Mouse (Mus musculus) liver, embryonic 14.5 days (tissue): Measurements from ENCODE around the gene Nr1h5. TPM values are rescaled to one million over a fixed set of nuclear protein-coding genes. Genes with fewer than 3 reads are reported as not detected.

ENCODE experiments used
- ATAC-seq: fragments of 200-750 bp; cut with Nextera tagmentation; 2 replicates; pipeline ENCODE4 v1.8.0; 2017; ENCODE audit warnings: moderate number of reproducible peaks, mild to moderate bottlenecking, moderate library complexity; ENCODE audit not compliant: insufficient read depth
- DNase-seq, 3 experiments: peaks; one replicate each; pipeline ENCODE4 v3.0.0-alpha.2; 2012 to 2013; ENCODE audit warnings: low read depth in 3 of 3, low spot score in 3 of 3
- H3K27ac ChIP-seq: fragments of 300-500 bp; sonication (generic); 2 replicates; pipeline ENCODE4 v1.5.1; 2014; ENCODE audit warnings: moderate library complexity, mild to moderate bottlenecking, control low read depth, inconsistent platforms
- H3K27me3 ChIP-seq: fragments of 300-500 bp; sonication (generic); 2 replicates; pipeline ENCODE4 v1.6.1; 2014; ENCODE audit warnings: mild to moderate bottlenecking, low read length, moderate library complexity; ENCODE audit not compliant: control insufficient read depth, insufficient read depth
- H3K36me3 ChIP-seq: fragments of 300-500 bp; sonication (generic); replicated peaks from 2 replicates; pipeline ENCODE4 v1.6.1; 2014; ENCODE audit warnings: low read depth; ENCODE audit not compliant: control insufficient read depth, insufficient read depth
- H3K4me1 ChIP-seq, 2 experiments: fragments of 200-500 bp in 1 of 2; fragments of 300-500 bp in 1 of 2; sonication (generic) in 1 of 2; replicated peaks; 2 replicates each; pipeline ENCODE4 v1.6.1; 2012 to 2014; ENCODE audit warnings: antibody characterized with exemption in 1 of 2, inconsistent platforms in 1 of 2, low read length in 1 of 2; ENCODE audit not compliant: control insufficient read depth in 2 of 2, insufficient read depth in 2 of 2
- H3K4me2 ChIP-seq: fragments of 300-500 bp; sonication (generic); 2 replicates; pipeline ENCODE4 v1.6.1; 2014; ENCODE audit warnings: low read depth, mild to moderate bottlenecking, control low read depth, moderate library complexity
- H3K4me3 ChIP-seq, 2 experiments: fragments of 200-500 bp in 1 of 2; fragments of 300-500 bp in 1 of 2; sonication (generic) in 1 of 2; 2 replicates each; pipeline ENCODE4 v1.5.1; 2012 to 2014; ENCODE audit warnings: low read depth in 2 of 2, low read length in 2 of 2, mild to moderate bottlenecking in 2 of 2, control low read depth in 1 of 2, inconsistent platforms in 1 of 2, moderate library complexity in 1 of 2; ENCODE audit not compliant: insufficient read depth in 1 of 2
- H3K9ac ChIP-seq: fragments of 300-500 bp; sonication (generic); replicated peaks from 2 replicates; pipeline ENCODE4 v1.6.1; 2014; ENCODE audit warnings: mild to moderate bottlenecking, control low read depth, moderate library complexity
- H3K9me3 ChIP-seq: fragments of 300-500 bp; sonication (generic); 2 replicates; pipeline ENCODE4 v1.6.1; 2016; ENCODE audit warnings: low read length, mixed read lengths; ENCODE audit not compliant: control insufficient read depth
- CTCF ChIP-seq: IDR thresholded peaks from 2 replicates; pipeline ENCODE4 v1.5.1; 2016; ENCODE audit warnings: antibody characterized with exemption, low read depth, control low read depth
- EP300 ChIP-seq: IDR thresholded peaks from 2 replicates; pipeline ENCODE4 v1.6.1; 2016; ENCODE audit warnings: antibody characterized with exemption, low read depth
- WGBS: fragments of 180-500 bp; shearing (Covaris S2); extraction: QIAGEN DNeasy Blood & Tissue Kit; methylation state at CpG from one replicate; pipeline ENCODE4 v1.1.7; 2014; ENCODE audit not compliant: insufficient replicate concordance; 5-methylcytosine and 5-hydroxymethylcytosine counted together
- polyA plus RNA-seq, 2 experiments: library from polyadenylated mRNA; depleted of rRNA in 1 of 2; stranded (reverse) in 1 of 2; unstranded in 1 of 2; fragments of >200 nt; fragmentation: Nextera tagmentation in 1 of 2; extraction: Ambion mirVana in 1 of 2; gene quantifications; 2 replicates each; pipeline versions ENCODE4 v1.2.1 to v1.2.3; 2012 to 2014

The Nr1h5 gene
- polyA plus RNA-seq, 2 experiments, result 1.9 to 4.6 TPM

DNA sequence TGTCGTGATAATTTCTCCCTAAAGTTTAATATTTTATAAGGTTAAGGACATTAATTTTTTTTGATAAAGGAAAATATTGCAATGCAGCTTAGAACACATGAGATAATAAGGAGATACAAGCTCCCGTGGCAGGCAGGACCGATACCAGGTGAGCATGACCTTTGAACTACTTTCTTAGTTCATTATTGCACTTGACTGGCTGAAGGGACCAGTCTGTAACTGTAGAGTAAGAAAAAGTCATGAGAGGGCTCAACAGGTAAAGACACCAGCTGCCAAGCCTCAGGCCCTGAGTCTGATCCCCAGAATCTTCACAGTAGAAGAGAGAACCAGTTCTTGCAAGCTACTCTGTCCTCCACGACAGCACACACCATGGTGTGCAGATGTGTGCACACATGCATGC, 13.0 kb upstream of the Nr1h5 start:
- TF ChIP-seq EP300, result no peak
- no peak for TF ChIP-seq CTCF
- Histone ChIP-seq H3K9ac (no peak overlapping the region), H3K4me1 (no peaks in the 10 kb centered on the region; a peak in 1 of 4 replicates), H3K36me3 (no peaks in the 10 kb centered on the region), H3K27me3 (no peaks in the 10 kb centered on the region), H3K4me2 (no peak overlapping the region), H3K4me3 (no peak overlapping the region), H3K9me3 (no peaks in the 10 kb centered on the region), H3K27ac (no peak overlapping the region)
- DNase-seq (no peak), ATAC-seq (no peak)
- WGBS, result 62% methylated on average over 4 of the region's 4 CpGs

DNA sequence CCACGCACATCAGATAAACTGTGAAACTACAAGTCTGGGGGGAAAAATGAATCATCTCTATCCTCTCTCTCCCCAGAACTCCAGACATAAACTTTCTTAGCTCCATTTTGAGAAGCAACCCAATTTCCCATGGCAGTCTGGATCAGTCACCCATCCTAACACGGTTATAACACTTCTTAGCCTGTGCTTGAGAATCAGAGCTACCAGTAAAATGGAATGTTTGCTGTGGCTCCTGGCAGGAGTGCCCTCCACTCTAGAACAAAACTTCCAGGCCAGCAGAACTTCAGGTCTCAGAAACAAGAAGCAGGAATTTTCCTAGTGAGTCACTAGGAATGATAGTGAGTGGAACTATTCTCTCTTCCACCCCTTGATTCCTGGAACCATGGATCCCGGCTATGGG, 6.6 kb upstream of the Nr1h5 start:
- H3K36me3 ChIP-seq, result no peaks in the 10 kb centered on the region
- ATAC-seq (no peak), DNase-seq (no peak)
- no peak overlapping the region for H3K4me3 ChIP-seq
- H3K27me3 ChIP-seq, result no peaks in the 10 kb centered on the region
- no peak overlapping the region for H3K9ac ChIP-seq
- H3K4me2 ChIP-seq, result no peak overlapping the region
- no peak for TF ChIP-seq EP300
- TF ChIP-seq CTCF, result no peak
- H3K4me1 ChIP-seq, result no peaks in the 10 kb centered on the region
- H3K9me3 ChIP-seq, result no peaks in the 10 kb centered on the region
- no peak overlapping the region for H3K27ac ChIP-seq
- WGBS, result 58% methylated on average over 3 of the region's 3 CpGs

DNA sequence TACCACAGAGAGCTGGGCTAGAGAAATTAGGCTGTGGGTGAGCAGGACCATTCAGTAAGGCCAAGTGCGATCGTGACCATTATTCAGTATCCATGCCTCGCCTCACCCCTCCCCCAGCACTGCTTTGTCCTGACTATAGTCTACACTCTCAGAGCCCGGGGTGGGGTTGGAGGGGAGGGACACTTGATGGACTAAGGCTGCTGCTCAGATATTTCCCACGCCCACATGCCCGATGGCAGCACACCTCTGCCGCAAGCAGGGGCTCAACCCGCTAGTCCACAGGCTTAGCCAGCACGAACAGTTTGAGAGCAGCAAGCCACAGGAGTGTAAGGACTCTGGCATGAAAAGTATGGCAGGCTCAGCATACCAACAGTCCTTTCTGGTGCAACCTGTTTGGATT, 6.1 kb upstream of the Nr1h5 start:
- TF ChIP-seq EP300 (no peak), CTCF (no peak)
- no peaks in the 10 kb centered on the region for H3K36me3 ChIP-seq
- H3K27me3 ChIP-seq, result no peaks in the 10 kb centered on the region
- H3K27ac ChIP-seq, result no peak overlapping the region
- H3K9me3 ChIP-seq, result no peaks in the 10 kb centered on the region
- 63% methylated on average over 9 of the region's 9 CpGs for WGBS
- no peaks in the 10 kb centered on the region for H3K4me1 ChIP-seq
- H3K9ac ChIP-seq, result no peak overlapping the region
- no peak overlapping the region for H3K4me3 ChIP-seq
- DNase-seq, result no peak
- no peak overlapping the region for H3K4me2 ChIP-seq
- no peak for ATAC-seq

DNA sequence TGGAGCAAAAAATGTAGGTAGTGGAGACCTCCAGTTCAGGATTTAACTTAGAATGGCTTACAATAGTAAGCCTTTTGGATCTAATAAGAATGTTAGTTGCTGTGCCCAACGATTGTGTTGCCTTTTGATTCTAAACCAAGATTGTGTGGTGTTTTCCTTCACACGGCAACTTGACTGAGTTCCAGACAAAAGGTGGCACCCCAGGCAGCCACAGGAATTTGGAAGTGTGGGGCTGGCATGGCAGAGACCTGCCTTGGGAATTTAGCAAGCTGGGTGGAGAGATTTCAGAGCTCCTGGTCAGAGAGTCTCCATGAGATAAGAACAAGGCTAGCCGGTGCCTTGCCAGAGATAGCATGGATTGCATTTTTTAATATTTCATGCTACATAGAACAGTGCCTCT, 8.3 kb downstream of the Nr1h5 start:
- no peak for ATAC-seq
- 34% methylated on average over 3 of the region's 3 CpGs for WGBS
- H3K4me1 ChIP-seq, result no peaks in the 10 kb centered on the region
- H3K27ac ChIP-seq, result no peak overlapping the region
- no peaks in the 10 kb centered on the region for H3K9me3 ChIP-seq
- no peak overlapping the region for H3K4me2 ChIP-seq
- no peak overlapping the region for H3K4me3 ChIP-seq
- TF ChIP-seq CTCF, result no peak
- DNase-seq, result no peak
- H3K27me3 ChIP-seq, result no peaks in the 10 kb centered on the region
- H3K36me3 ChIP-seq, result no peaks in the 10 kb centered on the region
- no peak overlapping the region for H3K9ac ChIP-seq

DNA sequence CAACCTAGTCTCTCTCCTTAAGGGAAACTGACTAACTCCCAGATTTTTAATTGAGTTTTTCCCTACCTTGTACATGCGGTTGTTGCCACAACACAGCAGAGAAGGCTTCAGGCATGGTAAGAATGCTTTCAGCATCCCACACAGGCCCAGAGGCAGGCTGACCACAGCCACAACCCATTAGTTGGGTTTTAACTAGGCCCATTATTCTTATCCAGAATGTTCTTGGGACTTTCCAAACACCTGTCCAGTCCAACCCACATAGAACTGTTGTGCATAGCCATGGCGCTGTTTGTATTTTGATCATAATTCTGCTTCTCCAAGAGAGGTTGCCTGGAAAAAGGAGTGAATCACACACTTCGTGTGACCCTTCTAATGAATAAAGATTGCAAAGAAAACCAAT, 8.8 kb downstream of the Nr1h5 start:
- Histone ChIP-seq H3K27ac (no peak overlapping the region), H3K4me3 (no peak overlapping the region), H3K9me3 (no peaks in the 10 kb centered on the region), H3K27me3 (no peaks in the 10 kb centered on the region), H3K36me3 (no peaks in the 10 kb centered on the region), H3K4me1 (no peaks in the 10 kb centered on the region), H3K9ac (no peak overlapping the region), H3K4me2 (no peak overlapping the region)
- 69% methylated on average over 3 of the region's 3 CpGs for WGBS
- TF ChIP-seq EP300 (no peak), CTCF (no peak)
- DNase-seq, result no peak
- no peak for ATAC-seq

DNA sequence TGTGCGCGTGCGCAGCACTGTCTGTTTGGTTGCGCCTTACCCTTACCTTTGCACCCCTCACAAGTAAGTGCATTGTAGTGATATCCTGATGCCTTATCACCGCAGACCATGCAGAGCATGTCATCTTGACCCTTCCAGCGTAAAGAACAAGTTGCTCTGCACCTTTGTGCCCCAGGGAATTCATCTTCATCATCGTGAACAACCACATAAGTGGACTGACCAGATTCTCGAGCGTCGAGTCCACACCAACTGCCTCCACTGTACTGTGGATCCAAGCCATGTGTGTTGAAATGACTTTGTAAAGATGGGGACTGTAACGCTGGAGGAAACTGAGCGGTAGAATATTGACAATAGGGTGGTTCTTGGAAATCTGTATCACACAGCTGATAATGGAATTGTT, 9.5 kb downstream of the Nr1h5 start:
- Histone ChIP-seq H3K27ac (no peak overlapping the region), H3K9me3 (no peaks in the 10 kb centered on the region), H3K27me3 (no peaks in the 10 kb centered on the region), H3K4me3 (no peak overlapping the region), H3K4me2 (no peak overlapping the region), H3K9ac (no peak overlapping the region), H3K36me3 (no peaks in the 10 kb centered on the region), H3K4me1 (no peaks in the 10 kb centered on the region)
- DNase-seq (no peak), ATAC-seq (no peak)
- no peak for TF ChIP-seq CTCF
- no peak for TF ChIP-seq EP300
- 77% methylated on average over 12 of the region's 12 CpGs for WGBS
